Mouse (Mus musculus): Measurements from ENCODE around the gene Cacna2d1.

- TF ChIP-seq CTCF (IDR thresholded peaks at IDR 0.05; ENCODE audit: low read depth, low read length) = no peak
- no peak for TF ChIP-seq POLR2A (IDR thresholded peaks at IDR 0.05; ENCODE audit: borderline replicate concordance, low read depth, low read length)
Measured at GRCm38 (mm10) chr5:16087995-16088394, 153.5 kb downstream of the Cacna2d1 start.
